Mouse (Mus musculus) embryo, embryonic 11 days (tissue): ENCODE data around the gene Dpp9.
"Not testable (repeated sequence)": the region's sequence is repeated elsewhere in the genome, so short reads cannot be mapped to it uniquely, and the experiment has no call there.

Experiments
- DNase-seq: peaks from one replicate; pipeline ENCODE4 v3.0.0-alpha.2; 2015

Dpp9 gene

GRCm38 (mm10) chr17:56218377-56219191 lies at the start of gene Dpp9:
Gene Dpp9, minus strand, starts transcription at chr17:56218905.
- DNase-seq: peak; percentile 96

GRCm38 (mm10) chr17:56266271-56266670 lies 47.6 kb upstream of the Dpp9 start:
- no peak for DNase-seq

- no peak for DNase-seq
These were observed 47.2 kb upstream of the Dpp9 start for GRCm38 (mm10) chr17:56265869-56266268.

- DNase-seq: no peak
These were observed 46.3 kb upstream of the Dpp9 start for GRCm38 (mm10) chr17:56265011-56265410.

- peak; percentile 82 for DNase-seq
These were observed 45.3 kb upstream of the Dpp9 start for GRCm38 (mm10) chr17:56264020-56264419.

GRCm38 (mm10) chr17:56262645-56263094 lies 44.0 kb upstream of the Dpp9 start:
- DNase-seq: no peak

- no peak for DNase-seq
These were observed 42.5 kb upstream of the Dpp9 start for GRCm38 (mm10) chr17:56261166-56261565.

- no peak for DNase-seq
These were observed 40.8 kb upstream of the Dpp9 start for GRCm38 (mm10) chr17:56259301-56260037.

GRCm38 (mm10) chr17:56258812-56259211 lies 40.1 kb upstream of the Dpp9 start:
- not testable (repeated sequence) for DNase-seq

GRCm38 (mm10) chr17:56258269-56258668 lies 39.6 kb upstream of the Dpp9 start:
- DNase-seq: not testable (repeated sequence)

GRCm38 (mm10) chr17:56257181-56257894 lies 38.6 kb upstream of the Dpp9 start:
- DNase-seq: no peak

- peak; percentile 98 for DNase-seq
These were observed 37.7 kb upstream of the Dpp9 start, which contains the start of gene Fem1a for GRCm38 (mm10) chr17:56256239-56256881. Gene Fem1a, plus strand, starts transcription at chr17:56256810.

- DNase-seq: peak; percentile 99
These were observed 37.1 kb upstream of the Dpp9 start for GRCm38 (mm10) chr17:56255863-56256238.

GRCm38 (mm10) chr17:56255429-56255828 lies 36.7 kb upstream of the Dpp9 start:
- peak; percentile 30 for DNase-seq

GRCm38 (mm10) chr17:56254695-56255094 lies 36.0 kb upstream of the Dpp9 start:
- no peak for DNase-seq

GRCm38 (mm10) chr17:56251136-56251829 lies 32.6 kb upstream of the Dpp9 start:
- peak; percentile 73 for DNase-seq

GRCm38 (mm10) chr17:56245608-56246007 lies 26.9 kb upstream of the Dpp9 start:
- DNase-seq: no peak

GRCm38 (mm10) chr17:56241541-56242401 lies 23.1 kb upstream of the Dpp9 start:
- DNase-seq: peak; percentile 93

- peak; percentile 91 for DNase-seq
These were observed 15.2 kb upstream of the Dpp9 start for GRCm38 (mm10) chr17:56233818-56234469.

- DNase-seq: no peak
These were observed 14.7 kb upstream of the Dpp9 start for GRCm38 (mm10) chr17:56233389-56233788.
